Mouse (Mus musculus): ENCODE results near the gene Papola. TPM values are rescaled to one million over a fixed set of nuclear protein-coding genes. Genes with fewer than 3 reads are reported as not detected.

Papola gene
- polyA plus RNA-seq (2012; rRNA removed) = 64.1 and 102 TPM in 2 replicates

GRCm38 (mm10) chr12:105784196-105784999 is at the start of gene Papola:
Gene Papola, plus strand, starts transcription at chr12:105784694.

Other genes starting within 250 kb of the Papola start
- gene Bdkrb2, start 221.5 kb upstream of the Papola start, polyA plus RNA-seq (2012; rRNA removed) = 11.1 and 13.3 TPM in 2 replicates
- 1.4 and 2.6 TPM in 2 replicates for gene Bdkrb1, start 181.6 kb upstream of the Papola start, polyA plus RNA-seq (2012; rRNA removed)
- gene Gskip, start 99.9 kb upstream of the Papola start, polyA plus RNA-seq (2012; rRNA removed) = 5.5 and 6.8 TPM in 2 replicates
- 8.7 and 10.4 TPM in 2 replicates for gene Atg2b, start 99.5 kb upstream of the Papola start, polyA plus RNA-seq (2012; rRNA removed)
- 0.08 and 0.20 TPM in 2 replicates for gene Ak7, start 78.7 kb upstream of the Papola start, polyA plus RNA-seq (2012; rRNA removed)
- 2.7 and 3.3 TPM in 2 replicates for gene Vrk1, start 225.5 kb downstream of the Papola start, polyA plus RNA-seq (2012; rRNA removed)